Mouse (Mus musculus) heart, postnatal 0 days (tissue): ENCODE results near the gene Cdh12.

Source experiments
- CTCF ChIP-seq: IDR thresholded peaks from 2 replicates; pipeline ENCODE4 v1.5.1; 2016; ENCODE audit warnings: antibody characterized with exemption, control low read depth, low read depth
- EP300 ChIP-seq: IDR thresholded peaks from 2 replicates; pipeline ENCODE4 v1.6.1; 2016; ENCODE audit warnings: antibody characterized with exemption, low read depth

DNA sequence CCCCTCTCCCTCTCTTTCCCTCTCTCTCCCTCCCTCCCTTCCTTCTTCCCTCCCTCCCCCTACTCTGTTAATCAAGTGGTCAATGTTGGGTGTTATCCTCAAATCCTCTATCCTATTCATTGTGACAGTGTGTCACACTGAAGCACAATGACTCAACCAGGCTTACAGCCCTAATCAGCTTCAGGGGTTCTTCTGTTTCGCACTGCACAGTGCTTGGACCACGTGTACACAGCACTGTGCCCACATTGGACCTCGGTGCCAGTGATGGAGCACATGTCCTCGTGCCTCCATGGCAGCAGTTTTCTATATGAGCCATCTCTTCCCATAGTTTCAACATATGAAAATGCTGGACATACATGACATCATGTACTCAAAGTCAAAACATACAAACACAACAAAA is 1155.4 kb downstream of the Cdh12 start:
- TF ChIP-seq CTCF (no peak), EP300 (no peak)
